Mouse (Mus musculus): Measurements from ENCODE around the gene Cntrob. TPM values are rescaled to one million over a fixed set of nuclear protein-coding genes. Genes with fewer than 3 reads are reported as not detected.
A peak's percentile ranks its signal among the peaks of the same experiment; 100 is the strongest.

The Cntrob gene
- polyA plus RNA-seq, 1 experiment from 2014 or later = 20.7 TPM

DNA sequence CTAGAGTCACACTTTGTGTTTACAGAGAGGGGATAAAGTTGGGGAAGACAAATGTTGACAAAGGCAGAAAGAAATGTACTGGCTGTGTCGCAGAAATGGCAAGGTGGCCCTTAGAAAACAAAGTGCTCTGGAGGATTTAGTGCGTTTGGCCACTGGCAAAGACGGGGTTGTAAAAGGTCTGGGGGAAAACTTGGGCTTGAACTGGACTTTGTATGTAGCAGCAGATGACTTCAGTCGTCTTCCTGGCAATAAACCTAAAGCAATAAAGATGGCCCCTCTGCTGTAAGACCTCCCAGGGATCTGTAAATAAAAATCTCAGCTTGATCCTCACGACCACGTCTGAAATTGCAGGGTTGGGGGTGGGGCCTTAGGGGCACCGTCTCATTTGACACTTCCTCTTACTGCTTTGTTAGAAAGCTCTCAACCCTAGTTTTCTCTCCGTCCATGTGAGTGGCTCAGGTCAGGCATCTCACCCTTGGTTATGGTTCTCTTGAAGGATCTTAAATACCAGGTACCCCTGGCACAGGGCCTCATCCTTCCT is 9.2 kb upstream of the Cntrob start:
- peak overlapping the region; percentile 68 for H3K4me3 ChIP-seq
- H3K4me1 ChIP-seq = peaks cover 22% of the 10 kb centered on the region
- 31% methylated on average over 8 of the region's 8 CpGs for WGBS
- H3K9me3 ChIP-seq = no peaks in the 10 kb centered on the region
- no peak for DNase-seq (ENCODE audit: low spot score)
- peak overlapping the region; percentile 85 for H3K27ac ChIP-seq
- H3K27me3 ChIP-seq (ENCODE audit: insufficient read depth, poor library complexity, severe bottlenecking) = peaks cover 35% of the 10 kb centered on the region
- H3K36me3 ChIP-seq = no peaks in the 10 kb centered on the region

DNA sequence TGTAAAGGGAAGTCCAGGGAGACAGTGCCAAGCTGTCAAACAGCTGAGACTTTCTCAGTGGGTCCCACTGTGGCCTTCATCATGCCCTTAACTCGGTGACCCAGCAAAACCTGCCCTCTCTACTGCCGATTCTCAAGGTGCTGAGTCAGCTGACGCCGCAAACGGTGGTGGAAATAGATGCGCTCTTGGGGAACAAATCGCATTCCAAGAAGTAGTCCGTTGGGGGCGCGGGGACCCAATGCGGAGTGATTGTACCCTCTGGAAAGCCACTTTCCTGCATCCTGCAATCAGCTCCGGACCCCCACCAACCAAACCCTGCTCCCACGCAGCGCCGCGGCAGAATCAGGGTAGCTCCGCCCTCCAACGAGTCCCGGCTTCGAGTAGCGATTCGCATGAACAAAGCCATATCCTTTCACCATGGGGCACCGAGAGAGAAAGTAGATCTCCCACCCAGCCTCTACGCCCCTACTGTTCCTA is 8.4 kb upstream of the Cntrob start:
- H3K27me3 ChIP-seq (ENCODE audit: insufficient read depth, poor library complexity, severe bottlenecking) = peaks cover 43% of the 10 kb centered on the region
- H3K36me3 ChIP-seq = no peaks in the 10 kb centered on the region
- no peaks in the 10 kb centered on the region for H3K9me3 ChIP-seq
- peak; percentile 90 for DNase-seq (ENCODE audit: low spot score)
- peak overlapping the region; percentile 68 for H3K4me3 ChIP-seq
- 2% methylated on average over 24 of the region's 24 CpGs for WGBS
- peak overlapping the region; percentile 85 for H3K27ac ChIP-seq
- peaks cover 29% of the 10 kb centered on the region for H3K4me1 ChIP-seq

DNA sequence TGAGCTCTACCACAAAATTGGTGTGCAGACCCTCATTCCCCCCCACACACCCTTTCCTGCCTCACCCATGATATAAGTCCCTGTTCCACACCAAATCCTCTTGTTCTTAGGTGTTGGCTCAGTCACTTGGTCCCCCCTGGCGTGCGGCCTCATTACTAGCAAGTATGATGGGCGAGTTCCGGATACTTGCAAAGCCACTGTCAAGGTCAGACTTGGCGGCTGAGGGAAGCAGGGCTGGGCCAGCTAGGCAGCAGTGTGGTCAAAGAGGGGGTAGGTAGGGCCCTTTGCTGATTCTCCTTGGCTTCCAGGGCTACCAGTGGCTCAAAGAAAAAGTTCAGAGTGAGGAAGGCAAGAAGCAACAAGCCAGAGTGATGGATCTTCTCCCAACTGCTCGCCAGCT is 7.6 kb upstream of the Cntrob start:
- H3K27me3 ChIP-seq (ENCODE audit: insufficient read depth, poor library complexity, severe bottlenecking) = peaks cover 51% of the 10 kb centered on the region
- H3K4me3 ChIP-seq = peak overlapping the region; percentile 68; the same call in 1 of the 2 replicates
- 86% methylated on average over 6 of the region's 6 CpGs for whole genome bisulfite sequencing
- H3K36me3 ChIP-seq = no peaks in the 10 kb centered on the region
- H3K27ac ChIP-seq = peak overlapping the region; percentile 85; the same call in 1 of the 2 replicates
- peaks cover 38% of the 10 kb centered on the region for H3K4me1 ChIP-seq
- DNase-seq (ENCODE audit: low spot score) = no peak
- H3K9me3 ChIP-seq = no peaks in the 10 kb centered on the region

DNA sequence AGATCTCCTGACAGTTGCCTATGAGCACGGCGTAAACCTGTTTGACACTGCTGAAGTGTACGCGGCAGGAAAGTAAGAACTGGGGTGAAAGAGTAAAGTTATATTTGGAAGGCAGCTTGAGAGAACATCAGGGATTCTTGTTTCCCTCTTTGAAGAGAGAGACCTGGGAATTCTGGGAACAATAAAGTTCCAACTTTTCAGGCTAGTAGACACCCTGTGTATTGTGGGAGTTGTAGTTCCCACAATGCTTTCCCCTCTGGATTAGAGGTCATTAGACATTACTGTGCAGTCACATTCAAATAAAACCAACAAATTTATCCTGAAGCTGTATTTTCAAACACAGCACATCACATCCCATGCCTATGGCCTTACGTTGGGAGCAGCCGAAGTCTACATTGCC is 4.9 kb upstream of the Cntrob start:
- Histone ChIP-seq H3K27me3 (ENCODE audit: insufficient read depth, poor library complexity, severe bottlenecking) (peaks cover 51% of the 10 kb centered on the region), H3K4me1 (peaks cover 56% of the 10 kb centered on the region), H3K9me3 (no peaks in the 10 kb centered on the region), H3K27ac (no peak overlapping the region), H3K36me3 (no peaks in the 10 kb centered on the region), H3K4me3 (no peak overlapping the region)
- no peak for DNase-seq (ENCODE audit: low spot score)
- 85% methylated on average over 6 of the region's 6 CpGs for WGBS

DNA sequence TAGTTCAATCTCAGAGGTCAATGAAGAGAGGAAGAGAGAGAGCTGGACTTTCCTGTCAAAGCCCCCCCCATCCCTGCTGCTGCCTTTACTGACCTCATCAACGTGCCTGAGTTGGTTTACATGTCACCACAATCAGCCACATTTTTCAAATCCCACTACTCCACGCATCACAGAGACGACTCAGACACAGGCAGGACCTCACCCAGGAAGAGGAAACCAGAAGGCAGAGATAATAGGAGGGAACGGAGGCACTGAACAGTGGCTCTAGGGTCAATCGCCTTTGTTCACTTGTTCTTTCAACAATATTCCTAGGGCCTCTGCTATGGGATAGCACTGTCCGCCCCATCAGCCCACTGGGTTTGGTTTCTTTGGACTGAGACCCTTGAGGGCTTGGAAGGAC is 4.1 kb upstream of the Cntrob start:
- H3K27ac ChIP-seq = no peak overlapping the region
- H3K36me3 ChIP-seq = no peaks in the 10 kb centered on the region
- H3K27me3 ChIP-seq (ENCODE audit: insufficient read depth, poor library complexity, severe bottlenecking) = peaks cover 51% of the 10 kb centered on the region

DNA sequence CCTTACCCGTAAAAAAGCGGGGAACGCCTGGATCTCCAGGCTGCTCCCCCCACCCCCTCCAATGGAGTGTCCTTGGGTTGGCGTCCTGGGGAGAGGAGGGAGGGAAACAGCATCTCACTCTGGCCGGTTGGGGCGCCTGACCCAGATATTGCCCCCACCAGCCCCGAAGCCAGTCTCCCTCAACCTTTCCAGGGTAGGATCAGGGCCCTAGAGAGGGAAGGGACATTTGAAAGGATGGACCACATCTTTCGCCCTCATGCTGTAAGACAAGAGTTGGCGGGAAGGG is 3.5 kb upstream of the Cntrob start:
- WGBS = 11% methylated on average over 9 of the region's 9 CpGs
- Histone ChIP-seq H3K4me3 (peak overlapping the region; percentile 74), H3K36me3 (no peaks in the 10 kb centered on the region), H3K27ac (no peak overlapping the region), H3K4me1 (peaks cover 57% of the 10 kb centered on the region), H3K9me3 (no peaks in the 10 kb centered on the region), H3K27me3 (ENCODE audit: insufficient read depth, poor library complexity, severe bottlenecking) (peaks cover 51% of the 10 kb centered on the region)
- no peak for DNase-seq (ENCODE audit: low spot score)

More for the DNA sequence above, 4.1 kb upstream of the Cntrob start:
- whole genome bisulfite sequencing = 38% methylated on average over 6 of the region's 6 CpGs
- no peak for DNase-seq (ENCODE audit: low spot score)
- Histone ChIP-seq H3K4me1 (peaks cover 57% of the 10 kb centered on the region), H3K4me3 (no peak overlapping the region), H3K9me3 (no peaks in the 10 kb centered on the region)

DNA sequence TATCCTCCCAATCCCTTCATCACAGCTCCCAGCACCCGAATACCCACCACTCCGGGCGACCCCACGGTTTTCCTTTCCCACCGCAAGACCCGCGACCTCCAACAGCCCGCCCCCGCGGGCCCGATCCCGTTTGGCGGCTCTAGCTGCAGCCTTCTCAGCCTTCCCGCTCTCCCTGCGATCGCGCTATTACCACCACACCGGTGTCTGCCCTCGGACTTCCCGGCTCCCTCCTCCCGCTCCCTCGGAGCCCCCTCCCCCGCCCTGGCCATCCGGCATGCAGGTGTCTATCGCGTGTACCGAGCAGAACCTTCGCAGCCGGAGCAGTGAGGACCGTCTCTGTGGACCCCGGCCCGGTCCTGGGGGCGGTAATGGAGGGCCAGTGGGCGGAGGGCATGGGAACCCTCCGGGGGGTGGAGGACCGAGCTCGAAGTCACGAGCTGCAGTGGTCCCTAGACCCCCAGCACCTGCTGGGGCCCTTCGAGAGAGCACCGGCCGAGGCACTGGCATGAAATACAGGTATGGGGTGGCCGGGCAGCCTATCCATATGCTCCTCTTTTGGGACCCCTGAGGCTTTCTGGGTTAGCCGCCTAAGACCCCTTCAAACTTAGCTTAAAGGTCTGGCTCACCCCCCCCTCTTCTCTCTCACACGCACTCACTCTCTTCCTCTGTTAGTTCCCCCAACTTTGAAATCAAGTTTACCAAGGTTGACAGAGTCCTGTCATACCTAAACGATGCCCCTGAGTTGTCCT is 3.0 kb upstream of the Cntrob start:
- WGBS = under 1% methylated on average over 45 of the region's 45 CpGs
- Histone ChIP-seq H3K4me3 (peak overlapping the region; percentile 74), H3K9me3 (no peaks in the 10 kb centered on the region), H3K4me1 (peaks cover 55% of the 10 kb centered on the region), H3K27me3 (ENCODE audit: insufficient read depth, poor library complexity, severe bottlenecking) (peaks cover 51% of the 10 kb centered on the region), H3K27ac (peak overlapping the region; percentile 82), H3K36me3 (no peaks in the 10 kb centered on the region)
- no peak for DNase-seq (ENCODE audit: low spot score)

DNA sequence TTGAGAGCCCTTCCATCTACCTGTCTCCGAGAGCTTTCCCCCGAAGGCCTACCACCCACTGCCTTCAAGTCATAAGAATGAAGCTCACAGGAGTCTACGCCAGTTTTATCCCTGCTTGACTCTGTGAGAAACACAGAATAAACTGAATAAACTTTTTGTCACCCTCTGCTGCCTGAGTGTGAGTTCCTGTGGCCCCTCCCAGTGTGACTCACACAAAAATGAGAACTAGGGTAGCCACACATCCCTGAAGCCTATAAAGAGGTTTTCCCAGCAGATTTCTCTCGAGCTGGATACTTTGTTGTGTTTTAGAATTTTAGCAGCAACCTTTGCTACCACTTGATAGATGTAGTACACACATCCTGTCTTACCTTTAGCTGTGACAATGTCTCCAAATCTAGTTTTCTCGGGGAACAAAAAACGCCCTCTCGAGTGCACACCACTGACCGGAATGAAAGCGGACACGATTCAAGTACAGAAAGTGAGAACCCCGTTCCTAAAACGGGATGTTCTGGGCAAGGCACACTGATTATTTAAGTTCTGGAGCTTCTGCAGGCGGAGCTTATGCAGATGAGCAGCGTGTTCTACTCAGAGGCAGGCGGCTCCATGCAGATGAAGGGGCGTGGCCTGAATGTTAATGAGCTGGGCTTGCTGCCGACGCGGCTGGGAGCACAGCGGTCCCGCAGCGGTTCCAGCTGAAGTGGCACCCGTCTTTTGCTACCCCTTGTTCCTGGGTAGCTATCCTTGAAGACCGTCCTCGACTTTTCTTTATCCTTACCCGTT is 2.2 kb upstream of the Cntrob start, which contains the start of gene Kcnab3:
Gene Kcnab3, plus strand, starts transcription at position 631 of the 780 bp plus-strand sequence.
- H3K4me1 ChIP-seq = peaks cover 48% of the 10 kb centered on the region
- peak within 1 kb of the TSS; percentile 74 for H3K4me3 ChIP-seq
- WGBS = 12% methylated on average over 26 of the region's 26 CpGs
- H3K27me3 ChIP-seq (ENCODE audit: insufficient read depth, poor library complexity, severe bottlenecking) = peaks cover 46% of the 10 kb centered on the region
- H3K9me3 ChIP-seq = no peaks in the 10 kb centered on the region
- DNase-seq (ENCODE audit: low spot score) = peak; percentile 94
- peak within 1 kb of the TSS; percentile 82 for H3K27ac ChIP-seq
- H3K36me3 ChIP-seq = peaks cover 3% of the 10 kb centered on the region

DNA sequence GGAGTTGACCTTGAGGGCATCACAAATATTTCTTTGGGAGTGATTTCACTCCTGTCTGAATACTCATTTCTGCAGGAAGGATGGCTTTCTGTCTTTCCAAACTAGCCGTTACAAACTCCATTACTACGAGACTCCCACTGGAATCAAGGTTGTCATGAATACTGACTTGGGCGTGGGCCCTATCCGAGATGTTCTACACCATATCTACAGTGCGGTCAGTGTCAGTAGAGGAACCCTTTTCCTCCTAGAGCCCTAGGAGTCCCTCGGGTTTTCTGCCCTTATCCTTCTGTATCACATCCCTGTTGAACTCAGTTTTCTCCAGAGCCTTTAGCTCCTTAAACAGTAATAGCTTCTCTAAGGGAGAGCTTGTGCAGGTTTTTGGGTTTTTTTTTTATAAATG is 1.2 kb upstream of the Cntrob start:
- Histone ChIP-seq H3K27me3 (ENCODE audit: insufficient read depth, poor library complexity, severe bottlenecking) (peaks cover 35% of the 10 kb centered on the region), H3K9me3 (no peaks in the 10 kb centered on the region), H3K4me1 (peaks cover 49% of the 10 kb centered on the region), H3K36me3 (peaks cover 11% of the 10 kb centered on the region), H3K27ac (peak overlapping the region; percentile 94; the same call in 1 of the 2 replicates), H3K4me3 (peak overlapping the region; percentile 77)
- 75% methylated on average over 6 of the region's 6 CpGs for WGBS
- DNase-seq (ENCODE audit: low spot score) = no peak

DNA sequence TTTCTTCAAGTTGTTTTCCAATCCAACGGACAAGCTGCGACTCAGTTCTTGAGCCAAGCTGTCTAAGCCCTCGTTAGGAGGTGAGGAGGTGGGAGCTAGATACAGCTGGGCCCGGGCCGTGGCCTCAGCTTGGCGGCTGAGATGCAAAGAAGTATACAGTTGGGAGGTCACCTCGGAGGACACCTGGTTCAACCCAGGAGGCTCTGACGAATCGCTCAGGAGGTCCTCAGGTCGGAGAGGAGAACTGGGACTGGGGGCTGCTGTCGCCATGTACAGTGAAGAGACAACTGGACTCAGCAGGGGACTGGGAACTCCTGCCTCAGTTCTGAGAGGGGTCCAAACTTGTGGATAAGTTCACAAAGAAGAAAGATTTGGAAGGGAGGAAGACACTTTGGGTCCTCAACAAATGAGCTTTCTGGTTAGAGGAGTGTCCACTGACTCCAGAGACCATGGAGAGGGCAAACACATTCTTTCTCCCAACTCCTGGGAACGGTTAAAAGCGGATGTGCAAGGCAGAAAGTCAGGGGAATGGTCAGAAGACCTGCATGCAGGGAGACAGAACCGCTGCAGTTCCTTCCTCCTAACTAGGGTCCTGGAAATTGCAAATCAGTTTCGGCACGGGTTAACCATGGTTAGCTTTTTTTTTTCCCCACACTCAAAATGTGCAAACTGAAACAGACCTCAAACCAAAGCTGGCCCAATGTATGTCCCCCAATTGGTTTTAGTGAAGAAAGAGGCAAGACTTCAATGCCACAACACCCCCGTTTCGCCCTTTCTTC is 693 bp downstream of the Cntrob start:
- 28% methylated on average over 18 of the region's 18 CpGs for WGBS
- Histone ChIP-seq H3K9me3 (no peaks in the 10 kb centered on the region), H3K36me3 (peaks cover 30% of the 10 kb centered on the region), H3K4me3 (peak overlapping the region; percentile 77), H3K4me1 (peaks cover 49% of the 10 kb centered on the region), H3K27me3 (ENCODE audit: insufficient read depth, poor library complexity, severe bottlenecking) (peaks cover 17% of the 10 kb centered on the region), H3K27ac (peak overlapping the region; percentile 94)
- DNase-seq (ENCODE audit: low spot score) = no peak

DNA sequence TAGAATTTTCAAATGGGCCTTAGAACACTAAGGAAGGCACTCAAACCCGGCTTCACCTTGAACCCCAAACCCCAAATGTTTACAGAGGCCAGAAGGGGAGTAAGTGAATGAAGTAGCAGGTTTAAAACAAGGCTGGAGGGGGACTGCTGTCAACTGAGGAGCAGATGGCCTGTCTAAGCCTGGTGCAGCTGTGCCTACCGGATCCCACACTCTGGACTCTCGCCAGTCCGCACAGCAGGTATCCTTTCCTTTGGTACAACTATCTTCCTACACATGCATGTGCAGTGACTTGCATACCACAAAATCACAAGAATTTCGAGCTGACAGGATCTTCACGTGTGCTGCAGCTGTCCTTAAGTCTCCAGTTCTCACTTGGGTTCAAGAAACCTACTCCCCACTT is 1.6 kb downstream of the Cntrob start:
- DNase-seq (ENCODE audit: low spot score) = no peak
- peak overlapping the region; percentile 77 for H3K4me3 ChIP-seq
- peaks cover 38% of the 10 kb centered on the region for H3K36me3 ChIP-seq
- peaks cover 8% of the 10 kb centered on the region for H3K27me3 ChIP-seq (ENCODE audit: insufficient read depth, poor library complexity, severe bottlenecking)
- H3K4me1 ChIP-seq = peaks cover 42% of the 10 kb centered on the region
- no peak overlapping the region for H3K27ac ChIP-seq
- WGBS = 80% methylated on average over 6 of the region's 6 CpGs
- no peaks in the 10 kb centered on the region for H3K9me3 ChIP-seq

DNA sequence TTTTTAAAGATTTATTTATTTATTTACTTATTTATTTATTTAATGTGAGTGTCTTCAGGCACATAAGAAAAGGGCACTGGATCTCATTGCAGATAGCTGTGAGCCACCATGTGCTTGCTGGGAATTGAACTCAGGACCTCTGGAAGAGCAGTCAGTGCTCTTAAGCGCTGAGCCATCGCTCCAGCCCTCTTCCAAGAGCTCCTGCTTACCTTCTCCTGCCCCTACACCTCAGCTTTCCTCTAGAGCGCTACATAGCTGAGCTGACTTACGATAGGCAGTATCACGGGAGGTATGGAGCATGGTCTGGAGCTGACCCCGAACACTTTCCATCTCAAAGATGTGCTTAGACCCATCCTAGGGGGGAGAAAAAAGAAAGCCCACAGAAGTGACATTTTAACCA is 2.0 kb downstream of the Cntrob start:
- H3K4me1 ChIP-seq = peaks cover 38% of the 10 kb centered on the region
- H3K9me3 ChIP-seq = no peaks in the 10 kb centered on the region
- H3K36me3 ChIP-seq = peaks cover 39% of the 10 kb centered on the region
- H3K4me3 ChIP-seq = no peak overlapping the region
- no peak overlapping the region for H3K27ac ChIP-seq
- no peak for DNase-seq (ENCODE audit: low spot score)
- 85% methylated on average over 6 of the region's 6 CpGs for WGBS
- peaks cover 4% of the 10 kb centered on the region for H3K27me3 ChIP-seq (ENCODE audit: insufficient read depth, poor library complexity, severe bottlenecking)
